Comparison of ENCODE assay signal across 33 mouse cellular contexts in the genomic region with DNA sequence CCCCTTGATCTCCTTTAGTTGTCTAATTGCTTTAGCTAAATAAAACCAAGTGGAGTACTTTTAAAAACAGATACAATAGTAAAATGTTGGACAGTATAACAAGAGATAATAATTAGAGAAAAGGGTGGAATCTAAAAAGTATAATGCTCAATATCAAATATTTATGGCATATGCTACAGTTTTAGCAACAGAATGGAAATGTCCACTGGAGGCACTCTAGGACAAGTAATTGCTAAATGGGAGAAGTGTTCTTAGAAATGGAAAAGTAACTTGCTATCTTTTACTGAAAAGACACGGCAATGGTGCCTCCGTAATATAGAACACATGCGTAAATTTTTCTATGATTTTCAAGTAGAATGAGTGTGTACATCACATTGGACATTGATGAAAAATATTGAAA. TPM values are rescaled to one million over a fixed set of nuclear protein-coding genes. Genes with fewer than 3 reads are reported as not detected.
"Had no signal": no experiment of that assay in that cellular context is flagged by ENCODE, and none has a peak within 500 bp of the region (broad histone marks: within the 10 kb centered on the region; RNA-seq: fewer than 3 reads in every experiment).

No protein-coding gene starts in this region.

- H3K9me3 ChIP-seq: liver, embryonic 13.5 days; neural tube, embryonic 12.5 days; neural tube, embryonic 15.5 days; stomach, embryonic 15.5 days had no signal

- ATAC-seq: intestine, postnatal 0 days had no signal

- H3K4me1 ChIP-seq: liver, embryonic 13.5 days; neural tube, embryonic 12.5 days; neural tube, embryonic 15.5 days; stomach, embryonic 15.5 days had no signal

- H3K4me3 ChIP-seq: liver, embryonic 13.5 days; neural tube, embryonic 12.5 days; neural tube, embryonic 15.5 days; stomach, embryonic 15.5 days had no signal

- H3K36me3 ChIP-seq: liver, embryonic 13.5 days; neural tube, embryonic 12.5 days; neural tube, embryonic 15.5 days; stomach, embryonic 15.5 days had no signal

- H3K9ac ChIP-seq: liver, embryonic 13.5 days; neural tube, embryonic 12.5 days; neural tube, embryonic 15.5 days; stomach, embryonic 15.5 days had no signal

- DNase-seq: kidney, adult 2 months; kidney, postnatal 25 days; layer of hippocampus, adult 9-11 months; liver, embryonic 13.5 days; lung, adult 2 months; lung, postnatal 14 days; lung, postnatal 4 days; right cerebral cortex, adult 18-20 months; right cerebral cortex, postnatal 14 days; right cerebral cortex, postnatal 4 days; thymus, adult 18-20 months; thymus, postnatal 36 days had no signal

- H3K27ac ChIP-seq: kidney, postnatal 0 days; liver, embryonic 13.5 days; neural tube, embryonic 12.5 days; neural tube, embryonic 15.5 days; stomach, embryonic 15.5 days had no signal

- H3K4me2 ChIP-seq: liver, embryonic 13.5 days; midbrain, embryonic 11.5 days; neural tube, embryonic 12.5 days; neural tube, embryonic 15.5 days; stomach, embryonic 15.5 days had no signal

- H3K27me3 ChIP-seq: liver, embryonic 13.5 days; neural tube, embryonic 12.5 days; neural tube, embryonic 15.5 days; stomach, embryonic 15.5 days had no signal

RNA-seq across cellular contexts. Expression of a gene that starts 6.2 kb away (rescaled TPM):
- total RNA-seq: layer of hippocampus, adult 18-20 months; layer of hippocampus, postnatal 25 days; left cerebral cortex, adult 18-20 months; left cerebral cortex, postnatal 36 days; liver, adult 2 months; megakaryocyte progenitor cell, adult 5-6 weeks; megakaryocyte-erythroid progenitor cell, adult 5-6 weeks had no signal
- polyA plus RNA-seq: intestine, embryonic 14.5 days; intestine, postnatal 0 days; kidney, adult 2 months; kidney, embryonic 14.5 days; kidney, postnatal 0 days; limb, embryonic 11.5 days; limb, embryonic 14.5 days; liver, adult 2 months; liver, embryonic 13.5 days; liver, embryonic 16.5 days; lung, adult 2 months; lung, embryonic 16.5 days; midbrain, embryonic 11.5 days; neural tube, embryonic 12.5 days; neural tube, embryonic 15.5 days; stomach, embryonic 15.5 days; testis, adult 2 months; urinary bladder, adult 2 months had no signal

RNA-seq across cellular contexts. Expression of a gene that starts 12.3 kb away (rescaled TPM):
- total RNA-seq: layer of hippocampus, adult 18-20 months; layer of hippocampus, postnatal 25 days; left cerebral cortex, adult 18-20 months; left cerebral cortex, postnatal 36 days; liver, adult 2 months; megakaryocyte progenitor cell, adult 5-6 weeks; megakaryocyte-erythroid progenitor cell, adult 5-6 weeks had no signal
- polyA plus RNA-seq: intestine, embryonic 14.5 days; intestine, postnatal 0 days; kidney, adult 2 months; kidney, embryonic 14.5 days; kidney, postnatal 0 days; limb, embryonic 11.5 days; limb, embryonic 14.5 days; liver, adult 2 months; liver, embryonic 13.5 days; liver, embryonic 16.5 days; lung, adult 2 months; lung, embryonic 16.5 days; midbrain, embryonic 11.5 days; neural tube, embryonic 12.5 days; neural tube, embryonic 15.5 days; stomach, embryonic 15.5 days; testis, adult 2 months; urinary bladder, adult 2 months had no signal

RNA-seq across cellular contexts. Expression of a gene that starts 41.8 kb away (rescaled TPM):
- total RNA-seq: layer of hippocampus, adult 18-20 months; layer of hippocampus, postnatal 25 days; left cerebral cortex, adult 18-20 months; left cerebral cortex, postnatal 36 days; liver, adult 2 months; megakaryocyte progenitor cell, adult 5-6 weeks; megakaryocyte-erythroid progenitor cell, adult 5-6 weeks had no signal
- polyA plus RNA-seq: intestine, embryonic 14.5 days; intestine, postnatal 0 days; kidney, adult 2 months; kidney, embryonic 14.5 days; kidney, postnatal 0 days; limb, embryonic 11.5 days; limb, embryonic 14.5 days; liver, adult 2 months; liver, embryonic 13.5 days; liver, embryonic 16.5 days; lung, adult 2 months; lung, embryonic 16.5 days; midbrain, embryonic 11.5 days; neural tube, embryonic 12.5 days; neural tube, embryonic 15.5 days; stomach, embryonic 15.5 days; testis, adult 2 months; urinary bladder, adult 2 months had no signal

RNA-seq across cellular contexts. Expression of a gene that starts 42.7 kb away (rescaled TPM):
- total RNA-seq: layer of hippocampus, adult 18-20 months; layer of hippocampus, postnatal 25 days; left cerebral cortex, adult 18-20 months; left cerebral cortex, postnatal 36 days; liver, adult 2 months; megakaryocyte progenitor cell, adult 5-6 weeks; megakaryocyte-erythroid progenitor cell, adult 5-6 weeks had no signal
- polyA plus RNA-seq: intestine, embryonic 14.5 days; intestine, postnatal 0 days; kidney, adult 2 months; kidney, embryonic 14.5 days; kidney, postnatal 0 days; limb, embryonic 11.5 days; limb, embryonic 14.5 days; liver, adult 2 months; liver, embryonic 13.5 days; liver, embryonic 16.5 days; lung, adult 2 months; lung, embryonic 16.5 days; midbrain, embryonic 11.5 days; neural tube, embryonic 12.5 days; neural tube, embryonic 15.5 days; stomach, embryonic 15.5 days; testis, adult 2 months; urinary bladder, adult 2 months had no signal

RNA-seq across cellular contexts. Expression of a gene that starts 48.4 kb away (rescaled TPM):
- total RNA-seq: layer of hippocampus, adult 18-20 months; layer of hippocampus, postnatal 25 days; left cerebral cortex, adult 18-20 months; left cerebral cortex, postnatal 36 days; liver, adult 2 months; megakaryocyte progenitor cell, adult 5-6 weeks; megakaryocyte-erythroid progenitor cell, adult 5-6 weeks had no signal
- polyA plus RNA-seq: intestine, embryonic 14.5 days; intestine, postnatal 0 days; kidney, adult 2 months; kidney, embryonic 14.5 days; kidney, postnatal 0 days; limb, embryonic 11.5 days; limb, embryonic 14.5 days; liver, adult 2 months; liver, embryonic 13.5 days; liver, embryonic 16.5 days; lung, adult 2 months; lung, embryonic 16.5 days; midbrain, embryonic 11.5 days; neural tube, embryonic 12.5 days; stomach, embryonic 15.5 days; testis, adult 2 months; urinary bladder, adult 2 months had no signal
